Mouse (Mus musculus) G1E (cell line): ENCODE data around the gene Macrod2.

ENCODE experiments used
- CTCF ChIP-seq: IDR thresholded peaks from 2 replicates; pipeline ENCODE4 v1.5.1; 2012; ENCODE audit warnings: low read depth, low read length, inconsistent platforms, mixed read lengths
- GATA1 ChIP-seq: IDR thresholded peaks from 2 replicates; pipeline ENCODE4 v1.6.1; 2012; ENCODE audit warnings: borderline replicate concordance, low read length, inconsistent platforms, mixed read lengths
- GATA2 ChIP-seq: IDR thresholded peaks from 2 replicates; pipeline ENCODE4 v1.6.1; 2012; ENCODE audit warnings: low read depth, low read length, inconsistent platforms, borderline replicate concordance
- POLR2AphosphoS5 ChIP-seq: IDR thresholded peaks from 2 replicates; pipeline ENCODE4 v1.6.1; 2012; ENCODE audit warnings: low read depth, low read length, inconsistent platforms; ENCODE audit not compliant: insufficient replicate concordance
- TAL1 ChIP-seq: conservative IDR thresholded peaks from 2 replicates; pipeline ENCODE4 v1.6.1; 2012; ENCODE audit warnings: low read depth, low read length, inconsistent platforms, mixed read lengths

GRCm38 (mm10) chr2:142243483-142243882 is 1848.4 kb downstream of the Macrod2 start:
- no peak for TF ChIP-seq CTCF
- TF ChIP-seq GATA1, result no peak
- no peak for TF ChIP-seq TAL1
- TF ChIP-seq GATA2, result no peak
- no peak for TF ChIP-seq POLR2AphosphoS5
